In genomic region chr5:143633558-143633871, GRCm38 (mm10) we compare ENCODE assay signal across 8 mouse cellular contexts. TPM values are rescaled to one million over a fixed set of nuclear protein-coding genes. Genes with fewer than 3 reads are reported as not detected.
A peak's percentile ranks its signal among the peaks of the same experiment; 100 is the strongest.
DNase-seq lines count a peak whose midpoint lies in the region; ATAC-seq and TF ChIP-seq lines count a peak whose summit lies in the region.

No protein-coding gene starts in this region.

- H3K4me1 ChIP-seq in heart, embryonic 11.5 days (ENCODE audit: control insufficient read depth, insufficient read depth, low read length): peaks cover 35% of the 10 kb centered on the region
- peaks cover 24 to 47% of the 10 kb centered on the region in 2 experiments for H3K4me1 ChIP-seq in MEL (ENCODE audit: control insufficient read depth in 1 of 2, insufficient read depth in 2 of 2, low read length in 2 of 2)
- peaks cover 61% of the 10 kb centered on the region for H3K4me1 ChIP-seq in heart, embryonic 12.5 days (replicated peaks)
- H3K4me1 ChIP-seq in liver, embryonic 13.5 days (replicated peaks): peaks cover 95% of the 10 kb centered on the region

- H3K79me2 ChIP-seq in MEL (ENCODE audit: control insufficient read depth, insufficient read depth, low read length, poor library complexity): peaks cover 66% of the 10 kb centered on the region

- intact Hi-C loops in heart, postnatal 36 days (cut with DNase I): no loop called here

- 21% methylated on average over 5 of the region's 5 CpGs for WGBS in heart, embryonic 11.5 days (ENCODE audit: insufficient replicate concordance)
- 14% methylated on average over 5 of the region's 5 CpGs for WGBS in heart, embryonic 12.5 days
- 7% methylated on average over 5 of the region's 5 CpGs for WGBS in liver, embryonic 13.5 days (ENCODE audit: insufficient replicate concordance)

- H3K36me3 ChIP-seq in heart, embryonic 11.5 days (ENCODE audit: control insufficient read depth, insufficient read depth, low read length): no peaks in the 10 kb centered on the region
- peaks cover 0 to 45% of the 10 kb centered on the region in 2 experiments; a peak in 2 of 4 replicates for H3K36me3 ChIP-seq in MEL (ENCODE audit: control insufficient read depth in 1 of 2, insufficient read depth in 2 of 2, low read length in 2 of 2)
- H3K36me3 ChIP-seq in heart, embryonic 12.5 days: no peaks in the 10 kb centered on the region
- peaks cover 19% of the 10 kb centered on the region for H3K36me3 ChIP-seq in liver, embryonic 13.5 days

- no peak for DNase-seq in heart, postnatal 36 days
- DNase-seq in MEL (ENCODE audit: low read depth, low spot score): peak; percentile 72
- peak; percentile 72 for DNase-seq in liver, embryonic 13.5 days
- no peak for DNase-seq in thymus, postnatal 14 days
- no peak for DNase-seq in testis, postnatal 14 days (ENCODE audit: low spot score)
- DNase-seq in frontal cortex, postnatal 14 days (ENCODE audit: low spot score in 2 of 2): no peak

- H3K9ac ChIP-seq in heart, embryonic 11.5 days (ENCODE audit: low read depth, low read length): no peak overlapping the region
- peak overlapping the region; percentile 49; the same call in 1 of the 2 replicates for H3K9ac ChIP-seq in MEL (ENCODE audit: control insufficient read depth, low read depth, low read length, poor library complexity, severe bottlenecking)
- peak overlapping the region; percentile 32; the same call in 1 of the 2 replicates for H3K9ac ChIP-seq in heart, embryonic 12.5 days
- peak overlapping the region; percentile 63 for H3K9ac ChIP-seq in liver, embryonic 13.5 days

- no peak overlapping the region for H3K4me3 ChIP-seq in heart, embryonic 11.5 days (ENCODE audit: low read depth, low read length)
- peak overlapping the region; percentile 19 to 57 for H3K4me3 ChIP-seq in MEL (ENCODE audit: control insufficient read depth in 1 of 2, insufficient read depth in 1 of 2, low read depth in 2 of 2, low read length in 2 of 2)
- no peak overlapping the region for H3K4me3 ChIP-seq in heart, embryonic 12.5 days
- H3K4me3 ChIP-seq in liver, embryonic 13.5 days (replicated peaks): peak overlapping the region; percentile 29

- 0 out of 2 replicates have a peak, but pooled peaks cover 2% of the 10 kb centered on the region for H3K9me3 ChIP-seq in heart, embryonic 11.5 days (replicated peaks; ENCODE audit: control insufficient read depth, low read length)
- no peaks in the 10 kb centered on the region for H3K9me3 ChIP-seq in MEL (replicated peaks; ENCODE audit: insufficient read depth, low read length)
- H3K9me3 ChIP-seq in heart, embryonic 12.5 days (replicated peaks): peaks cover 5% of the 10 kb centered on the region; the same call in 1 of the 2 replicates
- H3K9me3 ChIP-seq in liver, embryonic 13.5 days (replicated peaks): no peaks in the 10 kb centered on the region

- no peaks in the 10 kb centered on the region for H3K27me3 ChIP-seq in heart, embryonic 11.5 days (ENCODE audit: control insufficient read depth, insufficient read depth, low read length)
- no peaks in the 10 kb centered on the region for H3K27me3 ChIP-seq in MEL (ENCODE audit: control insufficient read depth in 1 of 2, insufficient read depth in 2 of 2, low read length in 2 of 2)
- H3K27me3 ChIP-seq in heart, embryonic 12.5 days (replicated peaks): no peaks in the 10 kb centered on the region
- no peaks in the 10 kb centered on the region for H3K27me3 ChIP-seq in liver, embryonic 13.5 days

- TF ChIP-seq RAD21 in MEL (IDR thresholded peaks at IDR 0.05; ENCODE audit: low read depth, low read length): no peak

- ATAC-seq in heart, embryonic 11.5 days (replicated peaks; ENCODE audit: insufficient number of reproducible peaks, low FRiP score, low TSS enrichment): peak; percentile 76
- peak; percentile 80 for ATAC-seq in heart, embryonic 12.5 days (ENCODE audit: insufficient number of reproducible peaks, low FRiP score)
- peak; percentile 98 for ATAC-seq in liver, embryonic 13.5 days (ENCODE audit: low read depth)

- TF ChIP-seq EP300 in MEL (IDR thresholded peaks at IDR 0.05; ENCODE audit: low read depth in 1 of 2, low read length in 2 of 2): peak; percentile 82 to 86

- peak overlapping the region; percentile 33; the same call in 1 of the 2 replicates for H3K4me2 ChIP-seq in heart, embryonic 11.5 days
- H3K4me2 ChIP-seq in heart, embryonic 12.5 days: peak overlapping the region; percentile 41
- H3K4me2 ChIP-seq in liver, embryonic 13.5 days: peak overlapping the region; percentile 63

- peak in 1 of 2 experiments; percentile 55; a peak in 2 of 4 replicates for TF ChIP-seq POLR2A in MEL (IDR thresholded peaks at IDR 0.05; ENCODE audit: control insufficient read depth in 1 of 2, insufficient read depth in 1 of 2, low read depth in 1 of 2, low read length in 2 of 2, poor library complexity in 1 of 2)

- no peak for TF ChIP-seq CTCF in MEL (IDR thresholded peaks at IDR 0.05 in 2 of 3, conservative IDR thresholded peaks at IDR 0.05 in 1 of 3; ENCODE audit: control insufficient read depth in 1 of 3, insufficient read depth in 1 of 3, low read depth in 2 of 3, low read length in 3 of 3, poor library complexity in 1 of 3, severe bottlenecking in 1 of 3)

- peak overlapping the region; percentile 57 for H3K27ac ChIP-seq in heart, embryonic 11.5 days (ENCODE audit: low read depth, low read length)
- H3K27ac ChIP-seq in MEL (ENCODE audit: control insufficient read depth, low read depth, low read length): peak overlapping the region; percentile 83
- H3K27ac ChIP-seq in heart, embryonic 12.5 days (ENCODE audit: poor library complexity, severe bottlenecking): peak overlapping the region; percentile 69; the same call in 1 of the 2 replicates
- H3K27ac ChIP-seq in liver, embryonic 13.5 days: peak overlapping the region; percentile 94

TF ChIP-seq in MEL, 35 proteins besides CTCF, POLR2A, EP300 and RAD21 (continues in another document):
- TF ChIP-seq MEF2A (IDR thresholded peaks at IDR 0.05; ENCODE audit: extremely low read depth, insufficient replicate concordance, low read depth, low read length, poor library complexity, severe bottlenecking) (peak; percentile 55; the same call in 1 of the 2 replicates), ZMIZ1 (IDR thresholded peaks at IDR 0.05; ENCODE audit: low read depth, low read length) (peak; percentile 52; the same call in 1 of the 2 replicates), USF2 (IDR thresholded peaks at IDR 0.05; ENCODE audit: borderline replicate concordance in 1 of 2, insufficient read depth in 1 of 2, low read depth in 1 of 2, low read length in 2 of 2) (no peak), POLR2AphosphoS2 (IDR thresholded peaks at IDR 0.05; ENCODE audit: low read length) (no peak), MYB (IDR thresholded peaks at IDR 0.05; ENCODE audit: low read depth, low read length) (no peak), CHD1 (IDR thresholded peaks at IDR 0.05; ENCODE audit: low read depth, low read length) (no peak), NELFE (IDR thresholded peaks at IDR 0.05; ENCODE audit: low read depth, low read length) (no peak; the same call in 1 of the 2 replicates), MYC (IDR thresholded peaks at IDR 0.05; ENCODE audit: low read depth, low read length) (no peak), KAT2A (conservative IDR thresholded peaks at IDR 0.05; ENCODE audit: low read depth, low read length) (no peak), JUND (IDR thresholded peaks at IDR 0.05; ENCODE audit: low read depth, low read length) (no peak), BHLHE40 (IDR thresholded peaks at IDR 0.05; ENCODE audit: borderline replicate concordance, low read depth, low read length) (0 out of 2 replicates have a peak, but pooled peaks have one; percentile 30), RCOR1 (IDR thresholded peaks at IDR 0.05; ENCODE audit: low read depth, low read length) (peak; percentile 59; the same call in 1 of the 2 replicates), ETS1 (IDR thresholded peaks at IDR 0.05; ENCODE audit: low read depth, low read length) (peak; percentile 85), NRF1 (IDR thresholded peaks at IDR 0.05; ENCODE audit: insufficient read depth, low read depth, low read length, poor library complexity, severe bottlenecking) (peak; percentile 57; the same call in 1 of the 2 replicates), MXI1 (IDR thresholded peaks at IDR 0.05; ENCODE audit: low read depth, low read length) (peak; percentile 40), TAL1 (IDR thresholded peaks at IDR 0.05; ENCODE audit: low read length) (peak; percentile 35), TCF12 (IDR thresholded peaks at IDR 0.05; ENCODE audit: low read depth, low read length) (peak; percentile 84), GATA1 (IDR thresholded peaks at IDR 0.05; ENCODE audit: low read depth, low read length) (peak; percentile 87), SIN3A (IDR thresholded peaks at IDR 0.05; ENCODE audit: low read length) (peak; percentile 69), POLR2AphosphoS5 (IDR thresholded peaks at IDR 0.05; ENCODE audit: borderline replicate concordance, low read depth, low read length) (no peak), ELF1 (IDR thresholded peaks at IDR 0.05; ENCODE audit: low read depth, low read length) (no peak), ZC3H11A (IDR thresholded peaks at IDR 0.05; ENCODE audit: low read depth, low read length) (no peak), GABPA (IDR thresholded peaks at IDR 0.05; ENCODE audit: low read depth, low read length) (no peak; the same call in 1 of the 2 replicates), CHD2 (IDR thresholded peaks at IDR 0.05; ENCODE audit: low read length) (no peak), MAX (IDR thresholded peaks at IDR 0.05; ENCODE audit: low read length) (no peak), ZKSCAN1 (IDR thresholded peaks at IDR 0.05; ENCODE audit: low read depth, low read length) (no peak), ZNF384 (IDR thresholded peaks at IDR 0.05; ENCODE audit: low read depth, low read length) (no peak), UBTF (IDR thresholded peaks at IDR 0.05; ENCODE audit: borderline replicate concordance, insufficient read depth, low read depth, low read length) (no peak), MAFK (IDR thresholded peaks at IDR 0.05; ENCODE audit: borderline replicate concordance, low read depth, low read length) (no peak), HCFC1 (IDR thresholded peaks at IDR 0.05; ENCODE audit: low read depth, low read length) (0 out of 2 replicates have a peak, but pooled peaks have one; percentile 11), USF1 (IDR thresholded peaks at IDR 0.05; ENCODE audit: low read depth, low read length) (no peak)

RNA-seq across cellular contexts. Expression of gene Cyth3, which starts 11.3 kb away (rescaled TPM):
- 29.1 and 32.8 TPM in 2 replicates for polyA plus RNA-seq in heart, embryonic 11.5 days (2014; fragmentation: Nextera tagmentation; extraction: Ambion mirVana)
- 10 to 100 TPM; 34.7 to 40.7 TPM for total RNA-seq in heart, postnatal 36 days (2021)
- total RNA-seq in MEL (2012; rRNA removed): 32.8 and 41.1 TPM in 2 replicates
- polyA plus RNA-seq in MEL (2012; ENCODE audit: insufficient read depth in 1 of 2, insufficient read length in 2 of 2, low read depth in 1 of 2, low replicate concordance in 2 of 2, missing spikeins in 1 of 2): 10 to 100 TPM in 1 of 2 experiments, not detected in 1; 44.9 TPM
- 41.8 and 41.9 TPM in 2 replicates for polyA plus RNA-seq in heart, embryonic 12.5 days (2016; fragmentation: Nextera tagmentation; extraction: Ambion mirVana)
- 35.0 and 42.2 TPM in 2 replicates for polyA plus RNA-seq in liver, embryonic 13.5 days (2015; fragmentation: Nextera tagmentation; extraction: Ambion mirVana)

Comparison
In these comparisons a context has a peak if more than half of its experiments do, and no peak if none do; other contexts are left out.
1. H3K4me3 ChIP-seq: peak in MEL (2 of 2) and liver, embryonic 13.5 days (single experiment); none in heart, embryonic 11.5 days (single experiment) and heart, embryonic 12.5 days (single experiment).
2. DNase-seq: peak in MEL (single experiment) and liver, embryonic 13.5 days (single experiment); none in heart, postnatal 36 days (0 of 2), thymus, postnatal 14 days (single experiment), testis, postnatal 14 days (single experiment) and frontal cortex, postnatal 14 days (0 of 2).
3. Peak in every context shown above with its lines, with median percentiles within 50 percentile points of each other: ATAC-seq, H3K27ac ChIP-seq and H3K4me2 ChIP-seq.